Mouse (Mus musculus) MEL-GATA-1-ER (cell line): ENCODE measurements around the gene Plcd3.

Experiments
- DNase-seq: peaks from one replicate; pipeline ENCODE4 v3.0.0-alpha.2; 2012; ENCODE audit warnings: low read depth; ENCODE audit errors: extremely low read depth

Gene Plcd3

DNA sequence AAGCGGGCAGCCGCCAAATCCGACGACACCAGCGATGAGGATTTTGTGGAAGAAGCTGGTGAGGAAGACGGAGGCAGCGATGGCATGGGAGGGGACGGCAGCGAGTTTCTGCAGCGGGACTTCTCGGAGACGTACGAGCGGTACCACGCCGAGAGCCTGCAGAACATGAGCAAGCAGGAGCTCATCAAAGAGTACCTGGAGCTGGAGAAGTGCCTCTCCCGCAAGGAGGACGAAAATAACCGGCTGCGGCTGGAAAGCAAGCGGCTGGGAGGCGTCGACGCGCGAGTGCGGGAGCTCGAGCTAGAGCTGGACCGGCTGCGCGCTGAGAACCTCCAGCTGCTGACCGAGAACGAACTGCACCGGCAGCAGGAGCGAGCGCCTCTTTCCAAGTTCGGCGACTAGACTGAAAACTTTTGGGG is 16.1 kb upstream of the Plcd3 start:
- peak; percentile 24 for DNase-seq

DNA sequence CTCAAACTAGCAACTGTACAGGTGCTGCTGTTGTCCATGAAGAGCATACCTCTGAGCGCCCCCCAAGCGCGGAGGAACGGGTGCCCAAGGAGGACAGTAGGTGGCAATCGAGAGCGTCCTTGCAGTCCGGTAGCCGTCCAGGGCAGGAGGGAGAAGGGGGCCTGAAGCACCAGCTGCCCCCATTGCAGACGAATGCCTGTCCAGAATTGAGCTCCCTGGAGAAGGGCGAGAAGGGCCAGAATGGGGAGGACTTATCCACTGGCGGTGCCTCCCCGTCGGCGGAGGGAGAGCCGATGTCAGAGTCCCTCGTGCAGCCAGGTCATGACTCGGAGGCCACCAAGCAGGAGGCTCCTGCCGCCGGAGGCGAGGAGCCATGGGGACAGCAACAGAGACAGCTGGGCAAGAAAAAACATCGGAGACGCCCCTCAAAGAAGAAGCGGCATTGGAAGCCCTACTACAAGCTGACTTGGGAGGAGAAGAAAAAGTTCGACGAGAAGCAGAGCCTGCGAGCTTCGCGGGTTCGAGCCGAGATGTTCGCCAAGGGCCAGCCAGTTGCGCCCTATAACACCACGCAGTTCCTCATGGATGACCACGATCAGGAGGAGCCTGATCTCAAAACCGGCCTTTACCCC is 15.6 kb upstream of the Plcd3 start:
- peak; percentile 39 for DNase-seq

DNA sequence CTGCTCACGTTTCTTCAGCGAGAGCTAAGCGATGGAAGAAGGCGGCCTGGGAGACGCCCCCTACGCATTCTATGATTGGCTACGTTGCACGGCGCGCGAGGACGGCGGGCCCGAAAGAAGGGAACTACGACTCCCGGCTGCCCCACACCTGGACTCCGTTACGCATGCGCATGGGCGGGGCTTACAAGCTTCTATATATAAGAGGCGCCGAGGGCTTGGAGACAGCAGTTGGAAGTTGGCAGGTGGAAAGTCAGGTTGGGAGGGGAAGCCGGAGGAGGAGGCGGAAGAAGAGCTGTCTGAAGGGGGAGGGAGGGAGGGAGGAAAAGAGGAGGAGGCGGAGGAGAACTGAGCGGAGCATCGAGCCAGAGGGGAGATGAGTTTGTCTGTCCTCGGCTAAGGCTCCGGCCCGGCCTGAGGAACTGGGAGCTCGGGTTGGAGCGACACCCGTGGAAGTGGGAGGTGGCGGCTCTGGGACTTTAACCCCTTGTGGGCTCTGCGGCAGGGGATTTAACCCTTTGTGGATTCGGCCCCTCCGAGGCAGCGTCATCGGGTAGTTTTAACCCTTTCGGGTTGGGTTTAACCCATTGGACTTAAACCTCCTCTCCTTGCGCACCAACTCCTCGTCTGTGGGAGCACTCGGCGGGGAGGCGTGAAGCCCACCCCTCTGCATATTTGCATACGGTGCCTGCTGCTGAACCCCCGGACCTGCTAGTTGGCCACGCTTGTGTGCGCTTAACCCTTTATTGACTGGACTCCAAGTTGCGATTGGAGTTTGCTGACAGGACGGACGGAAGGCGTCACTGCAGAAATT is 14.8 kb upstream of the Plcd3 start, which contains the start of gene Hexim1:
Hexim1 (plus strand) TSS at position 224 of the 811 bp plus-strand sequence.
- peak; percentile 98 for DNase-seq

DNA sequence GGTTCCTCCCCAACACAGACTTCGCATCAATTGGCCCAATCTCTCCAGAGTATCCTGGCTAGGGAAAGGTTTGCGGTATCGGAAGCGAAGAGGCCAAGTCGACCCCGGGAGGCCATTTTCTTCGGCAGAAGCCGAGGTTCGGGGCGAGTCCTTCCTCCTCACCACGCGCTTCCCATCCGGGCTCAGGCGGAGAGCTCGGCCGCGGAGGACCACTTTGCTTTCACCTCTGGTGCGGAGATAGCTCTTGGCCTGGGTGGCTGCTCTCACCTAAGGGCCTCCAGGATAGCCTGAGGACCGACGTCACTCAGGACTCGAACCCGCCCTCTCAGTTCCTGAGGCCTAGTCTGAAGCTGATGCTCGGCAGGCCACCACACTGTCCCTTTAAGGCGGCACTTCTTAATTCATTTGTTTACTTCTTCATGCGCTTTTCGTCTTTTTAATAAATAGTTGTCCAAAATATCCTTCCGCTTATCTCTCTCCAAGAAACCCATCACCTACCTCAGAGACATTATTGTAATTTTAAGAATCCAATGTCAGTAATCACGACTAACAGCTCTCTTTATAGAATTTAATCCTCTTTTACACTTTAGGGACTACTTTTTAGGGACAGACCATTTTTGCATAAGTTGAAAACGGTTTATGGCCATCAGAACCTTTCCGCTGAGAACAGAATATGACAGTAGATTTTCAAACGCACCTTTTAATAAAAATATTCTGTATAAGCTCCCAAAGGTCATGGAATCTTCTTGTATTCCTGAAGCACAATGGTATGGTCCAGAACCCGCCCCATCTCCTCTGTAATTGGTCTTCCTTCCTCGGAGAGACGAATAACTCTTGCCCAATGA is 13.9 kb upstream of the Plcd3 start:
- peak; percentile 91 for DNase-seq

DNA sequence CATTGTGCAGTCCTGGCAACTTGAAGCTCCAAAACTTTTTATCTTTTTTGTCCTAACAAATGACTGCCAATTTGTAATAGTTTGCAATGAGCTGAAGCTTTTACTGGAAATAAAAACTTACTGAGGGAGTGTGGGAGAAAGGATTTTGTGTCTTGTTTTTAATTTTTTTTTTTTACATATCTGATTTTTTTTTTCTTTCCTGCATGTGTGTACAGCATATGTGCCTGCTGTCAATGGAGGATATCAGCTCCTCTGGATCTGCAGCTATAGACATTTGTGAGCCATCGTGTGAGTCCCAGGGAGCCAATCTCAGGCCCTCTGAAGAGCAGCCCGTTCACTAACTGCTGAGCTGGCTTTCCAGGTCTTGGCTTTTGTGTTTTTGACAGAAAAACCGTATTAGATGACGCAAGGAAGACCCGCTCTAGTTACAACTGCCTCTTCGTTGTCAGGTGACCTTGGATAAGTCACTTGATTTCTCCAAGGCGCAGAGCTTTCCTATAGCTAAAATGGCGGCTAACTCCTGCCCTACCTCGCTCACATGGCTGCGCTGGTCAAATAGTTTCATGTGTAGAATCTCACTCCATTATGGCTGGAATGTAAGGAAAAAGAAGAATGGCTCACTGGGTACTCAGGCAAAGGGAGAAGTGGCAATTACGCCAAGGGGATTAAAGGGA is 12.9 kb upstream of the Plcd3 start:
- DNase-seq = peak; percentile 63

DNA sequence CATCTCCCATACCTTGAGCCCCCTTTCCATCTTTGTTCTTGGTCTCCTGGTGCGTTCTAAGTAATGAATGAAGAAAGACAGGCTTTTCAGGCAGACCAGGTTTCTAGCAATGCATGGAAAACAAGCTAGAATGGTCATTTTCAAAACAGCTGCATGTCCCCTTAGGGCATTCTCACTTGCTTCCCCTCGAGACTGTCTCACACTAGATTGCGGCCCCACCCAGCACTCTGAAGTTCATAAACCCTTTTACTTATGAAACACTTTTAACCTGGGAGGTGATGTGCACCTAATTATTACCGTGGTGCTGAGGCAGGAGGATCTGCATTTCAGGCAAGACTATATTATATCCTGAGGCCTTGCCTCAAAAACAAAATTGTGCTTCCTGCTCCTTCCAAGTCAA is 12.3 kb upstream of the Plcd3 start:
- no peak for DNase-seq

DNA sequence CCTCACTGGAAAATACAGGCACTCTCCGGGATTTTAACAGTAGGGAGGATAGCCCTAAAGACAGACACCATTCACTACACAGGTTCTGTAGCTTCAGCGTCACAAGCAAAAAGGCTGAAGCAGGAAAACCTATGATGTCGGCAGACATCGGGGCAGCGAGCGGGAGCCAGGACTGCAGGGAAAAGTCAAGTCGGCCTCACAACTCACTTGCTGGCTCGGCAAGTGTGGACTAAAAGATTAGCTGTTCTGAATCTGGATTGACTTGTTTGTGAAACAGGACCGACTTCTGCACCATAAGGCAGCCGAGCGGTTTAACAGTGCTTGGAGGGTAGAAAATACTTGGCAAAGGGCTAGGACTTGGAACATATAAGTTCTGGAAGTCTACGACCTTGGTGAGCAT is 11.5 kb upstream of the Plcd3 start:
- DNase-seq = no peak

DNA sequence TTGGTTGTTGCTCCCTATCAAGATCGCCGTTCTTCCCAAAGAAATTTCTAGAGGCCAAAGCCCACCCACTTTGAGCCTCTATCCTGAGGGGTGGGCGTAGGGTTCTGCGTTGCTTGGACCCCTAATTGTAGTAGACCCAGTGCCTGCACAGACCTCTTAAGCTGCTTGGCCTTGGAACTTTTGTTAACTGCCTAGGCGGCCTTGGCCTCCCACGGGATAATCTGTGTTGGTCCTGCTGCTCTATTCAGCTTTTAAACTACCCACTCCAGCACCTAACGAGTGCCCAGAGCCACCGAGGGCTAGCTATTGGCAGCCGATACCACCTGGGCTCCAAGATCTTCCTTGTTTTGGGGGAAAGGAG is 11.1 kb upstream of the Plcd3 start:
- DNase-seq = no peak

DNA sequence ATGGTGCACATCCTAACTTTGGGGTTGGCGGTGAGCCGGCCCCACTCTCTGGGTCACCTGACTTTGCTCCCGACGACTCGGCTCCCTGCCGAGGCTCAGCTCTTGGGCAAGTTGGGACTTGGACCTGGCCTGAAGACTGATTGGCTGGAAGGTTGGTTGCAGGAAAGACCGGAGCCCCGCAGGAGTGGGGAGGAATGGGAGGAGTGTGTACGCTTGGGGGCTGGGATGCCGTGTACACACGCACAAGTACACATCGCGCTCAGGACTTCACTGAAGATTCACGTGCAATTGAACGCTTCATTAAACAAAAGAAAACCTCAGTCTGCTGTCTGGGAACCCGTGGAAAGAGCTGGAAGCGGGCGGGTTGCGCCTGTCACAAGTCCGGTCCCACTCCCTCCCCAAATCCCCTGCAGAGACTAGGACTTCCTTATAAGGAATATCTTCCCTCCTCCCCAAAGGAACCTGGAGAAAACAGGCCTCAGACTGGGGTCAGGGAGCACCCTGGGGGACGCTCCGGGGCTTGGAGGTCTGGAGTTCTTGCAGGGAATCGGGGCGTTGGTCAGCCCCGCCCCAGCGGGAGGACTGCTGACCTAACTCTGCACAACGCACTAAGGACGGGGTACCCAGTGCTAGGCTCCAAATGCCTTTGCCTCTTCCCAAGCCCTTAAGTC is 10.6 kb upstream of the Plcd3 start:
- no peak for DNase-seq

DNA sequence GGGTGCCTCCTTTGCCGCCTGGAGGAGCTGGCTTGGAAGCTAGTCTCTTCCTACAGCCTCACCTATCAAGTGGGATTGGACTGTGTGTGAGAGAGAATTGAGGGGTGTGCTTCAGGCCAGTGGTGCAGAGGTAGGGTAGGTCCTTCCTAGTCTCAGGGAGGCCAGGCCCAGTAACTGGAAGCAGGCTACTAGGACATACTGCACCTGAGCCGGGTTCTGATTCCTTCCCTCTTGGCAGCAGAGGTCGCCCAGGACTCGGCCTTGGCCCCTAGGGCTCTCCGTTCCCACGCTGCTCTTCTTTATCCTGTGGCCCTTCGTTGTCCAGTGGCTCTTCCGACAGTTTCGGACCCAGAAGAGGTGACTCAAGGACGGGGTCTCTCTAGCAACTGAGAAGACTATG is 9.8 kb upstream of the Plcd3 start:
- DNase-seq = no peak

DNA sequence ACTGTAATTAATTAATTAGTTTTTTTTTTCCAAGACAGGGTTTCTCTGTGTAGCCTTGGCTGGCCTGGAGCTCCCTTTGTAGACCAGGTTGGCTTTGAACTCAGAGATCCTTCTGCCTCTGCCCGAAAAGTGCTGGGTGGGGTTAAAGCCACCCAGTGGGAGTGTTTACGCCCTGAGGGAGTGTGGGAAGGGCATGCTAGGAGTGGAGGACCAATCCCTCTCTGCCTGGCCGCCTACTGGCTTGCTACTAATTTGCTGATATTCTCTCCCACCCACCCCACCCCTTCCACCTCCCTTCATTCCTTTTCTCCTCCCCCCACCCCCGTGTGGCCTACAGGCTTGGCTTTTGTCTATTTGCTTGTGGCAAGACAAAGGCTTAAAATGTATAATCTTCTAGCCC is 4.9 kb upstream of the Plcd3 start:
- DNase-seq = no peak

DNA sequence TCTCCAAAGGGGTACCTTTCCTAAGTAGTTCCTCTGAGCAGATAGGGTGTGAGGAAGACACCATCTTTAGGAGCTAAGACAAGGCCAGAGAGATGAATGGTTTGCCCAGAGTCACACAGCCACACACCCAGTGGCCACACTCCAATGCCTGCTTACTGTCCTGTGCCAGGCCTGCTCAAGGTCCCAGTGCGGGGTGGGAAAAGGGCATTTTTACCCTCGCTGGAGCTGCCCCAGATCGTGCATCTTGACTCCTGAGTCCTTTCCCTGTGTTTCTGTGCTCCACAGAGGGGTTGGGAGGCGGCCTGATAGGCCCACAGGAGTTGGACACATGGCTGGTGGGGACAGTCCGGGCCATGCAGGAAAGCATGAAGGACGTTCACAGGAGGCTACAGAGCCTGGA is 4.4 kb upstream of the Plcd3 start:
- DNase-seq = no peak

DNA sequence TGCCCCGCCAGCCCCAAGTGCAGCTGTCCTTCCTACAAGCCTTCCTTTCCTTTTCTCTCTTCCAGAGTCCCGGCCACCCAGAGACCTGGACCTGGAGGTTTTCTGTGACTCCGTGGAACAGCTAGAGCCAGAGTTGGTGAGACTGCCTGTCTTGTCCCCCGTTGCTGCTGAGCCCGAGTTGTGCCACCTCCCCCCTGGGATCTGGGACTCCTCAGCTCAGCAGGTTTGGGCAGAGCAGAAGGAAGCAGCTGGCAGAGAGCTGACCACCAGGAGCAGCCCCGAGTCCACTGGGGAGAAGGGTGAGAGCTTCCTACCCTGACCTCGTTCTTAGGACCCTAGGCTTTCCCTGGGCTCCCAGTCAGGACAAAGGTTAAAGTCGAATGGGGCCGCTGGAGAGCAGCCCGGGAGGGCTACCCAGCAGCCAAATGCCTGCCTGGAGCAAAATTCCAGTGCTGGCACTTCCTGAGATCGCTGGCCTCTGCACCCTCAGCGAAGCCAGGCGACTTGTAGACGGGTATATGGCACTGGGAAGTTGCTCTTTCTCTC is 3.8 kb upstream of the Plcd3 start:
- DNase-seq = no peak

DNA sequence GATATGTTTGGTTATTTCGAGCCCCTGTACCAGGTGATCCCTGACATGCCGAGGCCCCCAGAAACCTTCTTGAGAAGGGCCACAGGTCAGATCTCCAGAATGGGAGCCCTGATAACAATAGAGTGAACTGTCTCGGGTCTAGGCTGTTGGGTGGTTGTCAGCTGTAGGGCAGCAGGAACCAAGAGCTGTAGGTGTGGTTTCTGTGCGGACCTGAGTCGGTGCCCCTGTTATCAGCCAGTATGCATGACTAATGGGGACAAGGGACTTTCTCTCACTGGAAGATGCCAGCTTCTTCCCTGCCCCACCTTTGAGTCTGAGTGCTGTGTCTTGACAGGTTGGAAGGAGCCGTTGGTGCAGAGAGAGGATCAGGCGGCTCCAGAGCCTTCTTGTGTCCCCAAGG is 3.0 kb upstream of the Plcd3 start:
- peak; percentile 39 for DNase-seq

DNA sequence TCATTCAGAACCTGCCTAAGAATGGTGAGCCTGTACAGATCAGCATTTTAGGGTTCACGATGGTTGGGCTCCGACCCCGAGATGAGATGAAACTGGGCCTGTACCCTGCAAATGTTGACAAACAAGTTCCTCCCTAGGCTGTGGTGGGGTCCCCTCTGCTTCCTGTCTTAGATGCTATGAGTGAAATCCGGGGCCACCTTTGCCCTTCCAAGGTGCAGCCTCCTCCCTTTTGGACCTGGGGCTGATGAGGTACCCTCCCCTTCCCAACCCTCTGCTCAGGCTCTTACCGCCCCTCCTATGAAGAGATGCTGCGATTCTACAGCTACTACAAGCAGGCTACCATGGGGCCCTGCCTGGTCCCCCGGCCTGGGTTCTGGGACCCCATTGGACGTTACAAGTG is 2.2 kb upstream of the Plcd3 start:
- peak; percentile 17 for DNase-seq

DNA sequence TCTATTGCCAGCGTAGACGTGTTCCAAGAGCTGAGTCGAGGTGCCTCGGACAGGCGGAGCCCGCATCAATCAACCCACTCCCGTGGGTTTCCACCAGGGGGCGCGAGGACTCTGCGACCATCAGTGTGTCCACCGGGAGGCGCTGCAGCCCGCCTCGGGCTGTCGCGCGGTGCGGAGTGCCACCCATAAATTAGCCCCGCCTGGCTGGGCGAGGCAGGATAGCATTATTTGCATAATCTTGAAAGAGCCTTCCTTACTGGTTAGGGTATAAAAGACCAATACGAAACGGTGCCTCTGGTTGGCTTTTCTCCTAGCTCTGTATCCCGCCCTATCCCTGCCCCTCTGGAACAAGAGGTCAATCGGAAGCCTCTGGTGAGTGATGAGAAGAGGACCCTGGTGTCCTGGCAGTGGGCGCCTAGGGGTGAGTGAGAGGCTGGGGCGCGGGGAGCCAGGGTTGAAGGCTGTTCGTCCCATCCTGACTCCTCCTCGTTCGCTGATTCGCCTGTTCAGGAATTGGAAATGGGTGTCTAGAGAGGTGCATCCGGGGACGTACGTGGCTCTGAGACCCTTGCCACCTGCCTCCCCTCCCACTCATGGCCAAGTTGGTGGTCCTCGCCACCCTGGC is 1.4 kb upstream of the Plcd3 start:
- peak; percentile 96 for DNase-seq

DNA sequence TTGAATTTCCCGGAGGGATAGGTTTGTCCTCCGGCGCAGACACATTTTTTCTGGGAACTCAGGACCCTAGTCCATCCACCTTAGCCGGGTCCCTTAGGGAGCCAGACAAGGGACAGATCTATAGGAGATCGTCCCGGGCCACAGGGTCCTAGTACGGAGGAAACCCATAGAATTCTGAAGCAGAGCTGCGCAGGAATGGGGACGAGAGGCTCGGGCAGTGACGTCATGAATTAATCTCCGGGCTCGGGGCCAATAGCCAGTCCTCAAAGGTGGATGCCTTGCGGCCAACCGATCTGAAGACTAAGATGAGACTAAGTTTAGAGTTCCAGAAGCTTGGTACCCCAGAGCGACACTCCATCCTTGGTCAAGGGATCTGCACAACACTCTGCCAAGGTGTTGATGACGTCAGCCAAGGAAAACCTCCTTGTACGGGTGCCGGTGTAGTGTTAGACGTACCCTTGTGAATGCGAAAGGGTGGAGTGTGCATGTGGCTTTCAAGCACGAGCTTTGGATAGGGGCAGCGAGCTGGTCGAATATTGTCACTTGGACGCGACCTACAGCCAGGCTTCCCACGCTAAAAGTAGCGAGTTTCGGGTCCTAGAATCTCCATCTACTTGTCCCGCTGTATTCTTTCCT is 526 bp upstream of the Plcd3 start:
- peak; percentile 76 for DNase-seq

DNA sequence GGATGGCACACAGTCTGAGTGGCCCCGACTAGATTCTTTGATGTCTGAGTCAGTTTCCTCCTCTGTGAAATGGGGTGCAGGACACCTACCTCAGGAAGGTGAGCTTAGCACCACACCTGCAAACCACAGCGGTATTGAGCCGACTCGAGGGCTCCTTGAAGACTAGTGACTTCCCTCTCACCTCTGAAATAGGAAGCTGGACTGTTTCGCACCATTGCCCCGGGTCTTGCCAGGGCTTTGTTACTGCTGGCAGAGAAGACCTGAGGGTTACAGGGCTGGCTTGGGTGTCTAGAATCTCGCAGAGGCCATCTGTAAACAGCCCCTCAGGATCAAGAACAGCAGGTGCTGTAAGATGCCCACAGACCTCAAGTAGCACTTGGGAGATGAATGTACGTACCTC is 1.1 kb downstream of the Plcd3 start:
- DNase-seq = no peak

DNA sequence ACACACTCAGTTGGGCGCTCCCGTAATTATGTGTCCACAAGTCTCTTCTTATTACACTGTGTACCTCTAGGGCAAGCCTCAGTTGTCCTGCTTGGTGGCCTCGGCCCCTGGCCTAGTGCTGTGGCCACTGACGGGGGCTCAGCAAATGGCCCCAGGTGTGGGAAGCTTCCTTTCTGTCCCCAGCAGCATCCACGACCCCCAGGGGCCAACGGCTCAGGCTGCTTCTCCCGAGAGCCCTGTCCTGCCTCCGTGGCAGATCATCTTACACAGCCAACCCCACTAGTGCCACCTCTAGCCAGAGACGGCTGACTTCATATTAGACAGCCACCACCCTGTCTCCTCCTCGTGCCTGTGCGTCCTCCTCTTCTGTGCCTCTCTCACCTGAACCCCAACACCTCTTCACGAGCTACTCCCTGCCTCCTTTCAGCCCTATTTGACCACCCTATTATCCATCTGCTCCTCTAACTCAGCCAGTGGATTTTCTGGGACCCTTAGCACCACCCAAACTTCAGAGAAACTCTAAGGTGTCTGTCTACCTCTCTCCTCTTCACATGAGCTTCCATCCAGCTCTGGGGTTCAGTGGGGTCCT is 2.0 kb downstream of the Plcd3 start:
- DNase-seq = no peak
